Mouse (Mus musculus) heart, embryonic 13.5 days (tissue): ENCODE measurements at regions not wholly inside any gene's neighbourhood (a gene's known extent, or its start where the extent isn't known, plus 50 kb on each side); places are given as distances from the start of the nearest gene placed in this dataset.
A peak's percentile ranks its signal among the peaks of the same experiment; 100 is the strongest.

ENCODE experiments used
- ATAC-seq: fragments of 200-750 bp; cut with Nextera tagmentation; 2 replicates; pipeline ENCODE4 v1.8.0; 2017; ENCODE audit warnings: moderate TSS enrichment; ENCODE audit not compliant: insufficient number of reproducible peaks, low FRiP score, low TSS enrichment; ENCODE audit errors: extremely low read depth
- H3K27ac ChIP-seq: fragments of 300-500 bp; sonication (generic); replicated peaks from 2 replicates; pipeline ENCODE4 v1.5.1; 2015; ENCODE audit warnings: moderate library complexity, mild to moderate bottlenecking, inconsistent platforms
- H3K27me3 ChIP-seq: fragments of 300-500 bp; sonication (generic); replicated peaks from 2 replicates; pipeline ENCODE4 v1.6.1; 2015; ENCODE audit warnings: mild to moderate bottlenecking, inconsistent platforms
- H3K36me3 ChIP-seq: fragments of 300-500 bp; sonication (generic); 2 replicates; pipeline ENCODE4 v1.6.1; 2015; ENCODE audit warnings: mild to moderate bottlenecking, inconsistent platforms
- H3K4me1 ChIP-seq: fragments of 300-500 bp; sonication (generic); 2 replicates; pipeline ENCODE4 v1.6.1; 2015; ENCODE audit warnings: inconsistent platforms
- H3K4me2 ChIP-seq: fragments of 300-500 bp; sonication (generic); 2 replicates; pipeline ENCODE4 v1.6.1; 2015; ENCODE audit warnings: inconsistent platforms, mild to moderate bottlenecking, moderate library complexity
- H3K4me3 ChIP-seq: fragments of 300-500 bp; sonication (generic); 2 replicates; pipeline ENCODE4 v1.5.1; 2015; ENCODE audit warnings: moderate library complexity, mild to moderate bottlenecking, inconsistent platforms
- H3K9ac ChIP-seq: fragments of 300-500 bp; sonication (generic); 2 replicates; pipeline ENCODE4 v1.6.1; 2015; ENCODE audit warnings: inconsistent platforms, mild to moderate bottlenecking, moderate library complexity
- H3K9me3 ChIP-seq: fragments of 300-500 bp; sonication (generic); 2 replicates; pipeline ENCODE4 v1.6.1; 2016; ENCODE audit warnings: inconsistent platforms
- WGBS: fragments of 180-500 bp; shearing (Covaris S2); methylation state at CpG from one replicate; pipeline ENCODE4 v1.1.7; 2015; ENCODE audit warnings: mixed read lengths; 5-methylcytosine and 5-hydroxymethylcytosine counted together

GRCm38 (mm10) chr5:74121861-74122630, 53.8 kb upstream of the Usp46 start:
- no peak for ATAC-seq
- Histone ChIP-seq H3K9me3 (no peaks in the 10 kb centered on the region; the same call in 1 of the 2 replicates), H3K4me2 (no peak overlapping the region), H3K9ac (no peak overlapping the region), H3K27me3 (no peaks in the 10 kb centered on the region), H3K4me3 (no peak overlapping the region), H3K27ac (0 out of 2 replicates have a peak overlapping the region, but pooled peaks have one; percentile 15), H3K4me1 (peaks cover 10% of the 10 kb centered on the region), H3K36me3 (no peaks in the 10 kb centered on the region)
- 80% methylated on average over 9 of the region's 9 CpGs for WGBS

GRCm38 (mm10) chr5:74126015-74126896, 58.0 kb upstream of the Usp46 start:
- ATAC-seq: peak; percentile 92
- WGBS: 51% methylated on average over 32 of the region's 32 CpGs
- H3K9ac ChIP-seq: peak overlapping the region; percentile 76
- peak overlapping the region; percentile 72 for H3K27ac ChIP-seq
- H3K4me3 ChIP-seq: peak overlapping the region; percentile 45
- H3K9me3 ChIP-seq: no peaks in the 10 kb centered on the region
- no peaks in the 10 kb centered on the region for H3K27me3 ChIP-seq
- peak overlapping the region; percentile 62 for H3K4me2 ChIP-seq
- no peaks in the 10 kb centered on the region for H3K36me3 ChIP-seq
- H3K4me1 ChIP-seq: peaks cover 10% of the 10 kb centered on the region

- ATAC-seq: no peak
- Histone ChIP-seq H3K9ac (no peak overlapping the region), H3K4me3 (no peak overlapping the region), H3K27me3 (no peaks in the 10 kb centered on the region), H3K27ac (no peak overlapping the region), H3K4me1 (peaks cover 3% of the 10 kb centered on the region), H3K4me2 (no peak overlapping the region), H3K36me3 (no peaks in the 10 kb centered on the region), H3K9me3 (no peaks in the 10 kb centered on the region)
- WGBS: 89% methylated on average over 6 of the region's 6 CpGs
These were observed 59.3 kb upstream of the Usp46 start for GRCm38 (mm10) chr5:74127518-74127917.

- Histone ChIP-seq H3K9ac (no peak overlapping the region), H3K9me3 (no peaks in the 10 kb centered on the region), H3K36me3 (no peaks in the 10 kb centered on the region), H3K4me3 (no peak overlapping the region), H3K4me2 (no peak overlapping the region), H3K27me3 (no peaks in the 10 kb centered on the region), H3K27ac (no peak overlapping the region), H3K4me1 (no peaks in the 10 kb centered on the region; the same call in 1 of the 2 replicates)
- no peak for ATAC-seq
These were observed 61.4 kb upstream of the Usp46 start for GRCm38 (mm10) chr5:74129636-74130035.

- Histone ChIP-seq H3K4me3 (no peak overlapping the region), H3K27me3 (no peaks in the 10 kb centered on the region), H3K4me1 (peaks cover 19% of the 10 kb centered on the region), H3K9me3 (peaks cover 7% of the 10 kb centered on the region; the same call in 1 of the 2 replicates), H3K9ac (no peak overlapping the region), H3K27ac (no peak overlapping the region), H3K36me3 (no peaks in the 10 kb centered on the region), H3K4me2 (no peak overlapping the region)
- 72% methylated on average over 8 of the region's 8 CpGs for WGBS
- no peak for ATAC-seq
These were observed 62.4 kb upstream of the Rasl11b start for GRCm38 (mm10) chr5:74132671-74133070.

- H3K27ac ChIP-seq: peak overlapping the region; percentile 56
- H3K27me3 ChIP-seq: no peaks in the 10 kb centered on the region
- ATAC-seq: no peak
- peaks cover 30% of the 10 kb centered on the region for H3K4me1 ChIP-seq
- WGBS: 42% methylated on average over 5 of the region's 5 CpGs
- H3K36me3 ChIP-seq: no peaks in the 10 kb centered on the region
- H3K4me2 ChIP-seq: no peak overlapping the region
- no peak overlapping the region for H3K9ac ChIP-seq
- H3K9me3 ChIP-seq: peaks cover 7% of the 10 kb centered on the region; the same call in 1 of the 2 replicates
- H3K4me3 ChIP-seq: no peak overlapping the region
These were observed 58.7 kb upstream of the Rasl11b start for GRCm38 (mm10) chr5:74136377-74136776.

GRCm38 (mm10) chr5:74136868-74137439, 58.1 kb upstream of the Rasl11b start:
- Histone ChIP-seq H3K4me3 (no peak overlapping the region), H3K27me3 (no peaks in the 10 kb centered on the region), H3K9me3 (peaks cover 7% of the 10 kb centered on the region; the same call in 1 of the 2 replicates), H3K27ac (peak overlapping the region; percentile 56), H3K36me3 (no peaks in the 10 kb centered on the region), H3K4me2 (no peak overlapping the region), H3K9ac (no peak overlapping the region), H3K4me1 (peaks cover 32% of the 10 kb centered on the region)
- no peak for ATAC-seq
- WGBS: 5% methylated on average over 5 of the region's 5 CpGs

GRCm38 (mm10) chr5:74143994-74144393, 51.1 kb upstream of the Rasl11b start:
- no peaks in the 10 kb centered on the region for H3K36me3 ChIP-seq
- peak overlapping the region; percentile 46 for H3K27ac ChIP-seq
- ATAC-seq: no peak
- H3K9me3 ChIP-seq: no peaks in the 10 kb centered on the region
- WGBS: 66% methylated on average over 4 of the region's 4 CpGs
- H3K9ac ChIP-seq: peak overlapping the region; percentile 10; the same call in 1 of the 2 replicates
- no peak overlapping the region for H3K4me2 ChIP-seq
- H3K4me3 ChIP-seq: no peak overlapping the region
- no peaks in the 10 kb centered on the region for H3K27me3 ChIP-seq
- H3K4me1 ChIP-seq: peaks cover 66% of the 10 kb centered on the region

- Histone ChIP-seq H3K9me3 (no peaks in the 10 kb centered on the region), H3K27ac (peak overlapping the region; percentile 46), H3K4me1 (peaks cover 69% of the 10 kb centered on the region), H3K9ac (no peak overlapping the region), H3K27me3 (no peaks in the 10 kb centered on the region), H3K4me3 (no peak overlapping the region), H3K4me2 (no peak overlapping the region), H3K36me3 (no peaks in the 10 kb centered on the region)
- ATAC-seq: no peak
- 34% methylated on average over 5 of the region's 5 CpGs for WGBS
These were observed 50.3 kb upstream of the Rasl11b start for GRCm38 (mm10) chr5:74144765-74145164.
